Mouse (Mus musculus) embryo, embryonic 11.5 days (tissue): ENCODE measurements around the gene Umod.

ENCODE experiments used
- DNase-seq: peaks from one replicate; pipeline ENCODE4 v3.0.0-alpha.2; 2012; ENCODE audit warnings: low read depth, low spot score

Gene Umod

DNA sequence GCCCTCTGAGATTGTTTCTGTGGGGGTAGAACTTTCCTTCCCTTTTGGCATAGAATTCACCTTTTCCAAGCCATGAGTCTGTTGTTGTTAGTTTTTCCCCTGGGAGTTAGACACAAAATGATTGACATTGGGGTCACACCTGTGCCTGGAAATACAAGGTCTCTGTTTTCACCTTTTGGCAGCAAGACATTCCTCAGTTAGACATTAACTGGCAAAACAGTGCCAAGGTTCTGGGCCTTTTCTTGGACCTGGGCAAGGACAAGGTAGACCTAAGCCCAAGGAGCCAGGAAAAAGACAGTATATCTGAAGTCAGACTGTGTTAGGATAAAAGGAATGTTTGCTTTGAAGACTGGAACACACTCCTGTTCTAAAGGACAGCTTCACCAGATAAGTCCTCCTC is at the start of gene Umod:
TSS of gene Umod (minus strand) at position 27 of the 400 bp plus-strand sequence.
- DNase-seq = no peak

- no peak for DNase-seq
These were observed 49.5 kb upstream of the Umod start for GRCm38 (mm10) chr7:119528617-119529016.

DNA sequence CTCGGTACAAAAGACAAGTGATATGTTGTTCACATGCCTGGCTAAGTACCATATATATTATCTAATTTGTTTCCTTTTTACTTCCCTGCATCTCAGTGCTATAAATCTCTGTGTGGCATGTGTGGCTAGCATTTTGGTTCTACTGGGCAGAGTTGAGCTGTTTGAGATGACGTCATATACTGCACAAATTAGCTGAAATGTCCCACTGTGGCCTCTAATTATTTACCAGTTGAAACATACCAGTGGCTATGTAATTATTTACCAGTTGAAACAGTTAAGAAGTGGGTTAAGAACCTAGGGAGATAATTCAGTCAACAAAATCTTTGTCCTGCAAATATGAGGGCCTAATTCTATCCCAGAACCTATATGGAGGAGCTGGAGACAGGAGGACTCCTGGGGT is 48.5 kb upstream of the Umod start:
- DNase-seq = no peak

- DNase-seq = no peak
These were observed 48.1 kb upstream of the Umod start for GRCm38 (mm10) chr7:119527135-119527534.

GRCm38 (mm10) chr7:119526486-119526885 is 47.4 kb upstream of the Umod start:
- no peak for DNase-seq

- DNase-seq = no peak
These were observed 46.8 kb upstream of the Umod start for GRCm38 (mm10) chr7:119525881-119526281.

DNA sequence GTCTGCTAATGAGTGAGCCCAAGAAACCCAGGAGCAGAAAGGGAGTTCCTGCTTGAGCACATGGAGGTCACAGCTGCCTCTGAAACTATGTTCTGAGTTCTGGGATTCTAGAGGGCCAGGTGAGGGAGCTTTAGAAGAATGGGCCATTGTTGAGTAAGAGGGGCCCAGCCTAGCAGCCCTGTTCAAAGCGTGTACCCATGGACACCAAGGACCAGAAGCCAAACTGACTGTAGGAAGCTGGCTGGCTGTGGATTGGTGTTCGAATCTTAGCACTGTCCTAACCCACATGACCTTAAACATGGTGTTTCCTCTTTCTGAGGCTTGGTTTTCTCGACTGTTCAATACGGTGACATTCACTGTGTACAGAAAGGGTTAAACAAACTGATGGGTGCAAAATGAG is 44.3 kb upstream of the Umod start, which contains the start of gene Pdilt:
TSS of gene Pdilt (minus strand) at position 101 of the 400 bp plus-strand sequence.
- DNase-seq = no peak

- no peak for DNase-seq
These were observed 43.3 kb upstream of the Umod start for GRCm38 (mm10) chr7:119522385-119522784.

DNA sequence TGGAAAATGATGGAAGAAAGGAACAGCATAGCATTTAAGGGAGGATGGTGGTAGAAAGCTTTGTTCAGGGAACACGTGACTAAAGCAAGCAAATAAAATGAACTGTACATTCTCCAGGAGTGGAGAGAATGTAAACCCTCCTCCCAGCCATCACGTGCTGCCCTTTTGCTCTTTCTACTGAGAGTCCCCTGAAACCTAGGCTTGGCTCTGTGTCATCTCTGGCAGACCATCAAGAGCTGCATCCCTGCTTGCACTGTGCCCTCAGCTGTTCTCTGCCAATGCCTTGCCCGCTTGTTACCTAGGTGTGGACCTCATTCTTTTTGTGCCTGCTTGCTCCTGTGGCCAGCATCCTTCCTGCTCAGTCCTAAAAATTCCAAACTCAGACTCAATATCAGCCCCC is 42.7 kb upstream of the Umod start:
- no peak for DNase-seq

GRCm38 (mm10) chr7:119519654-119520053 is 40.6 kb upstream of the Umod start:
- DNase-seq = peak; percentile 26

DNA sequence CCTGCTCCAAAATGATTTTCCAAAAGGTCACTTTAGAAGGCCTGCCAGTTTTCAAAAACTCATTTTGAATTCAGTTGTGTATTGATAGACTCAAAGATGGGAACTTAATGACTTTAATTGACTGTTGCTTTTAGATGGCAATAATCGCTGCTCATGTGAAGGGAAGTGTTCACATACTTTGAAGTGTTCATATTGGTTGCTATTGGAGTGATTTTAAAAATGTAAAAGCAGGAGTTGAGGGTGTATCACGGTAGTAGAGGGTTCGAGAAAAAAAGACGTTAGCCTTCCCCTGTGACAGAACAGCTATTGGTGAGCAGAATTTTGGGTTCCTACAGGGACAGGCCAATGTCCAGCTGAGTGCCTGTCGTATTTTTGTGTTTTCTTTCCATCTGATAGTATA is 40.1 kb upstream of the Umod start, which contains the start of gene Acsm5:
TSS of gene Acsm5 (plus strand) at position 301 of the 400 bp plus-strand sequence.
- no peak for DNase-seq

DNA sequence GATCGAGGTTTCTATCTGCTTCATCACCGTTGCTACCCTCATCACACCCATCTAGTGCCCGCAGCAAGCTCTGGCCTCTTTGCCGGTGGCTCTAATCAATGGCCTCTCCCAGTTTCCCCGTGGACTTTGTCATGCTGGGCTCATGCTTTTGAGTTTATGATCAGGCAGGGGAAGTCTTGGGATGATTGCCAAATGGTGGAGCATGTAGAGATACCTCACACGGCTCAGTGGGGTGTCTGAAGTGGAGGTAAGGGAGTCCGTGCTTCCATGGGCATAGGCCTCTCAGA is 37.1 kb upstream of the Umod start:
- no peak for DNase-seq

- DNase-seq = peak; percentile 7
These were observed 36.6 kb upstream of the Umod start for GRCm38 (mm10) chr7:119515492-119516271.

DNA sequence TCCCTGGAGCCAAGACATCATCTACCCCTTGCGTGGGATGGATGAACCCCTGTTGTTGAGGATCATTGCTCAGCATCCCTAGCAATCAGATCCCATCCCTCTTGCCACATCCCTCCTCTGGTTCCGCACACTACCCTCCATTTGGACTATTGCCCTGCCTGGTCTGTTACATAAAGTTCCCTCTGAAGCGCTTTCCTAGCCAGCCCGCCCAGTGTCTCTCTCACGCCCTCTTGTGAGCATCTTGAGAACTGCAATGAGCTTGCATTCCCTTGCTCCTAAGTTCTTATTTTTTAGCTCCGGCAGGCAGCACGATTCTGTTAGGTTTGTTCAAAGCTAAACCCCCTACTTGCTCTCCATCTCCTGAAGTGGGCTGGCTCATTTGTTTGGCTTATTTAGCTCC is 34.0 kb upstream of the Umod start:
- peak; percentile 39 for DNase-seq

DNA sequence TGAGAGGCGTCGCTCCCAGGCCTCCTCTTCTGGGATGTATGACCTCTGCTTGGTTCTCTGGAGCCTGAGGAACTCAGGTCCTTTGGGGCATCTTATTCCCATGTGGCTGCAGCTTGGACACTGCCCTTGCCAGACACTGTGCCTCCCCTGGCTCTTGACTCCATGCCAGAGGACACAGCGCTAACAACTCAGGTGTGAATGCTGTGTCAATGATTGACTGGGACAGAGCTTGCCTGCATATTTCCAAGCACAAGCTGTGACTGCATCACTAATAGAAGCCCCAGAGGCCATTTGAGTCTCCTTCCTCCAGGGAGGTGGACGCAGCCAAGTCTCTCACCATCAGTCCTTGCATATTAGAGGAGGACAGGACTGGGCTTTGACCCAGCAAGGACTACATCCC is 32.1 kb upstream of the Umod start:
- DNase-seq = no peak

DNA sequence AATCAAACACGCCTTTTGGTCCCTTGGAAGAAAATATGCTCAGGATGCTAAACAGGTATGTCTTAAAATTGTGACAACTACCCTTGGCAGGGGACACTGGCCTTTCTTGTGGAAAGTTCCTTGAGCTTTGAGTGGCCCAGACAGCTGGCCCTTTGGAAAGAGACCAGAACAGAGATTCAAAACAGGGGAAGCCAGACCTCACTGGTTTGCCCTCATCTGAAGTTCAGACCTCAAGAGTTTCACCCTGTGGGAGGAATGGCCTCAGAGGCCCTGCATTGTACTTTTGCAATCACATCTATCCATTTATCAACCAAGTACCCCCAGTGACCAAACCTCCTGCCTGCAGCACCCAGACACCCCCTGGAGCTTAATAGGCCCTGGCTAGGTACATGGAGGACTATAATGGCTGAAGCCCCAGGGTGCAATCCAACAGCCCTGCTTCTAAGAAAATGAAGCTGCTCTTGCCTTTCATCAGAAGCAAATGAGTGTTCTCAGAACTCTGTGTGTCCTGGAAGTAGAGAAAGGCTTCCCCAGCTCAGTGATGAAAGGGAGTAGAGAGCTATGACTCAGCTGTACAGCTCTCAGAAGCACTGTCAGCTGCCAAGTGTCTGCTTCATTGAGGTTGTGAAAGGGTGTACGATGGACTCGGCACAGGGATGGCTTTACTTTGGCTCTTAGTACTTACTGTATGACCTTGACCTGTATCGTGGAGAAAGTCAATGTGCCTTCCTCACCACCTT is 11.1 kb upstream of the Umod start:
- DNase-seq = no peak

DNA sequence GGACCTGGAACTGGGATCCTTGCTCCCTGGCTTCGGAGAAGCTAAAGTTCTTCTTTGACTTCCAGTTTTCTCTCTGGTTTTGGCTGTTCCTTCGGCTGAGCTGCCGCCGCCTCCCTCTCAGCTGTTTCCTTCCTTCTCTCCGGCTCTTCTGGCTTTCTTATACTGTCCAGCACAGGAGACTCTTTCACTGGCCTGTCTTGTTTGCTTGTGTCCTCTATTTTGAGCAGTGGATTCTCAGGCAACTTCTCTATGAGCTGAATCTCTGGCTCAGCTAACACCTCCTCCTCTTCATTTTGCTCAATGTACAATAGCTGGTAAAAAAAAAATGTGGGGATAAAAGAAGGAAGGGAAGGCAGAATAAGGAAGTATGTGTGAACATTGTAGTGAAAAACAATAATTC is 7.6 kb upstream of the Umod start:
- DNase-seq = no peak

DNA sequence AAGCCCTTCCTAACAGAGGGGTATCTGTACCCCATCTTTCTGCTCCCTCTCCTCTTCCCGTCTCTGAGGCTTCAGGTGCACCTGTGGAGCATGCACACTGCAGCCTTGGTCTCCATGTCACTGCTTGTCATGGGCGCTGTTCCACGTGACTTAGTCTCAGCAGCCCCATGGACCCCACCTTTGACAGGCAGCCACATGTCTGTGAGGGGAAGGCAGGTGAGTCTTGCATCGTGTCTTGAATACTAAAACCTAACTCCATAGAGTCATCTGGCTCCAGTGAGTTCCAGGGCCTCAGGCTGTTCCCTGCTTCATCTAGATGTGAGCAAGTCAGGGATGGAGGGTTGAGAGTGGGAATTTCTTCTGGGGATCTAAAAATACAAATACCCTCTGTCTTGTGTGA is 5.1 kb upstream of the Umod start:
- DNase-seq = no peak

- DNase-seq = no peak
These were observed 2.3 kb downstream of the Umod start for GRCm38 (mm10) chr7:119476500-119477389.

DNA sequence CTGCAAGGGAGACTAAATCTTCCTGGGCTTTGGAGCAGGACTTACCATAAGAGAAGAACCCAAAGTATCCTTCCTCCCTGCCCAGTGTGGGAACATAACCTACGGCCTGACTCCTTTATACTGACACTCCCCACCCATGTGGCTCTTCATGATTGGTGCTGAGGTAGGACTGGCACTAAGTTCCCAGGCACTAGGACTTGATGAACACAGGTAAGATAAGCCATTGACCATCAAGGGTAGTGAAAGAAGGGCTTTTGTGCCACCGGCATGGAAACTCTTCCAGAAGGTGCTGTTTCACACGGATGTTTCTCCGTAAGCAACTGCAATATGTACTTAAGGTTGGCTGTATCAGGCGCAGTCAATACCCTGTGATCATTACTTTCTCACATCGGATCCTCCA is 19.9 kb downstream of the Umod start, which contains the start of gene Gp2:
TSS of gene Gp2 (minus strand) at position 101 of the 400 bp plus-strand sequence.
- DNase-seq = no peak

GRCm38 (mm10) chr7:119454192-119454591 is 24.9 kb downstream of the Umod start:
- DNase-seq = no peak

- no peak for DNase-seq
These were observed 35.2 kb downstream of the Umod start for GRCm38 (mm10) chr7:119443849-119444248.
